23 mouse cellular contexts compared by ENCODE assay signal in the genomic region with DNA sequence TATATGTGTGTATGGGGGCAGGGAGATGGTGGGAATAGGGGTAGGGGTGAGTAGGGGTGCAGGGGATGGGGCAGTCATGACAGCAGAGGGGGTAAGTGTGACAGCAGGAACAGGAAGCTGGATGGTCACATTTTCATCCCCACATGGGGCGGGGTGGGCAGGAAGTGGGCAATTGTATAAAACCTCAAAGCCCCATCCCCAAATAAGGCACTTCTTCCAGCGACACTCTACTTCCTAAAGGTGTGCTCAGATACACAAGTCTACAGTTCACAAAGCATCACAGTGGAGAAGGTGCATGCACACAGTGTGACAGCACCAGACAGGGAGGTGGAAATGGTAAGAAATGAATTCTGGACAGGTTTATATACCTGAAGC. TPM values are rescaled to one million over a fixed set of nuclear protein-coding genes. Genes with fewer than 3 reads are reported as not detected.
DNase-seq lines count a peak whose midpoint lies in the region; ATAC-seq and TF ChIP-seq lines count a peak whose summit lies in the region.
"Had no signal": no experiment of that assay in that cellular context is flagged by ENCODE, and none has a peak within 500 bp of the region (broad histone marks: within the 10 kb centered on the region; RNA-seq: fewer than 3 reads in every experiment).

No protein-coding gene starts in this region.

- H3K4me3 ChIP-seq in layer of hippocampus, adult 2 months, result no peak overlapping the region
- H3K4me3 ChIP-seq in hindbrain, embryonic 16.5 days (ENCODE audit: low read length), result no peak overlapping the region
- H3K4me3 ChIP-seq: forebrain, embryonic 12.5 days; heart, adult 2 months; heart, embryonic 15.5 days; hindbrain, embryonic 13.5 days had no signal

- no peak overlapping the region for H3K4me2 ChIP-seq in hindbrain, embryonic 16.5 days (ENCODE audit: low read length)
- H3K4me2 ChIP-seq: heart, embryonic 15.5 days had no signal

- no peaks in the 10 kb centered on the region for H3K36me3 ChIP-seq in hindbrain, embryonic 16.5 days (ENCODE audit: control insufficient read depth, insufficient read depth, low read length)
- H3K36me3 ChIP-seq: forebrain, embryonic 12.5 days; heart, embryonic 15.5 days; hindbrain, embryonic 13.5 days had no signal

- 98% methylated on average over 2 of the region's 2 CpGs for WGBS in hindbrain, embryonic 16.5 days

- no peaks in the 10 kb centered on the region for H3K9me3 ChIP-seq in hindbrain, embryonic 16.5 days (ENCODE audit: control insufficient read depth, low read length)
- H3K9me3 ChIP-seq: forebrain, embryonic 12.5 days; heart, embryonic 15.5 days; hindbrain, embryonic 13.5 days had no signal

- peak; percentile 61 for ATAC-seq in activated CD4-positive, CD25-positive, alpha-beta regulatory T cell, adult 4 months
- ATAC-seq in hindbrain, embryonic 16.5 days, result no peak
- ATAC-seq: forebrain, embryonic 16.5 days had no signal

- peak overlapping the region; percentile 78 for H3K27ac ChIP-seq in layer of hippocampus, adult 2 months
- H3K27ac ChIP-seq in hindbrain, embryonic 16.5 days (ENCODE audit: low read depth, low read length), result no peak overlapping the region
- H3K27ac ChIP-seq: forebrain, embryonic 12.5 days; heart, adult 2 months; heart, embryonic 15.5 days; hindbrain, embryonic 13.5 days had no signal

- no peak for TF ChIP-seq CTCF in layer of hippocampus, adult 2 months (conservative IDR thresholded peaks at IDR 0.05)

- H3K27me3 ChIP-seq in hindbrain, embryonic 16.5 days (replicated peaks; ENCODE audit: control insufficient read depth, insufficient read depth, low read length), result no peaks in the 10 kb centered on the region

- no peak overlapping the region for H3K9ac ChIP-seq in hindbrain, embryonic 16.5 days (ENCODE audit: low read depth, low read length)
- H3K9ac ChIP-seq: forebrain, embryonic 12.5 days; heart, embryonic 15.5 days had no signal

- no peaks in the 10 kb centered on the region for H3K4me1 ChIP-seq in hindbrain, embryonic 16.5 days (ENCODE audit: control insufficient read depth, insufficient read depth, low read depth, low read length)
- H3K4me1 ChIP-seq: heart, embryonic 15.5 days had no signal

- no peak for DNase-seq in layer of hippocampus, adult 2 months (ENCODE audit: low spot score in 2 of 2)
- DNase-seq in layer of hippocampus, adult 11-12 months (ENCODE audit: low spot score), result no peak
- DNase-seq in CD4-positive, CD25-positive, alpha-beta regulatory T cell, adult 2 months (ENCODE audit: low read depth, low spot score), result peak; percentile 32
- no peak for DNase-seq in embryo, embryonic 9.5 days (ENCODE audit: extremely low spot score)
- DNase-seq: adrenal gland, adult 2 months; adrenal gland, postnatal 25 days; cerebellum, adult 18-20 months; cerebellum, adult 9-11 months; cerebellum, postnatal 36 days; gastrocnemius, postnatal 14 days; heart, adult 2 months; heart, postnatal 14 days had no signal

RNA-seq across cellular contexts. Expression of a gene that starts 11.3 kb away (rescaled TPM):
- not detected for total RNA-seq in layer of hippocampus, adult 2 months (2021)
- not detected for polyA plus RNA-seq in activated CD4-positive, CD25-positive, alpha-beta regulatory T cell, adult 4 months (2017; shearing (Covaris generic))
- polyA plus RNA-seq in hindbrain, embryonic 16.5 days (2015; fragmentation: Nextera tagmentation; extraction: Ambion mirVana), result 2.9 TPM in 2 replicates
- total RNA-seq: adrenal gland, adult 2 months; adrenal gland, postnatal 25 days; gastrocnemius, adult 18-20 months; gastrocnemius, postnatal 14 days; MEL had no signal

RNA-seq across cellular contexts. Expression of a gene that starts 22.4 kb away (rescaled TPM):
- total RNA-seq in layer of hippocampus, adult 2 months (2021), result not detected
- polyA plus RNA-seq in activated CD4-positive, CD25-positive, alpha-beta regulatory T cell, adult 4 months (2017; shearing (Covaris generic)), result not detected
- polyA plus RNA-seq in hindbrain, embryonic 16.5 days (2015; fragmentation: Nextera tagmentation; extraction: Ambion mirVana), result not detected in 2 replicates
- total RNA-seq: adrenal gland, adult 2 months; adrenal gland, postnatal 25 days; gastrocnemius, adult 18-20 months; gastrocnemius, postnatal 14 days; heart, adult 2 months; heart, postnatal 14 days; hematopoietic stem cell, adult 5-6 weeks; MEL had no signal
- polyA plus RNA-seq: adrenal gland, adult 2 months; embryonic facial prominence, embryonic 11.5 days; forebrain, embryonic 12.5 days; forebrain, embryonic 16.5 days; heart, adult 2 months; heart, embryonic 11.5 days; heart, embryonic 15.5 days; hindbrain, embryonic 13.5 days had no signal

RNA-seq across cellular contexts. Expression of a gene that starts 34.4 kb away (rescaled TPM):
- total RNA-seq in layer of hippocampus, adult 2 months (2021), result not detected
- not detected for polyA plus RNA-seq in activated CD4-positive, CD25-positive, alpha-beta regulatory T cell, adult 4 months (2017; shearing (Covaris generic))
- 0.20 TPM in 2 replicates for polyA plus RNA-seq in hindbrain, embryonic 16.5 days (2015; fragmentation: Nextera tagmentation; extraction: Ambion mirVana)
- total RNA-seq: gastrocnemius, adult 18-20 months; gastrocnemius, postnatal 14 days; hematopoietic stem cell, adult 5-6 weeks; MEL had no signal
- polyA plus RNA-seq: embryonic facial prominence, embryonic 11.5 days; forebrain, embryonic 12.5 days; forebrain, embryonic 16.5 days; heart, embryonic 11.5 days; hindbrain, embryonic 13.5 days had no signal

RNA-seq across cellular contexts. Expression of a gene that starts 42.5 kb away (rescaled TPM):
- not detected for total RNA-seq in layer of hippocampus, adult 2 months (2021)
- not detected for polyA plus RNA-seq in activated CD4-positive, CD25-positive, alpha-beta regulatory T cell, adult 4 months (2017; shearing (Covaris generic))
- not detected in 2 replicates for polyA plus RNA-seq in hindbrain, embryonic 16.5 days (2015; fragmentation: Nextera tagmentation; extraction: Ambion mirVana)
- total RNA-seq: adrenal gland, adult 2 months; adrenal gland, postnatal 25 days; gastrocnemius, adult 18-20 months; gastrocnemius, postnatal 14 days; heart, adult 2 months; heart, postnatal 14 days; hematopoietic stem cell, adult 5-6 weeks; MEL had no signal
- polyA plus RNA-seq: adrenal gland, adult 2 months; embryonic facial prominence, embryonic 11.5 days; forebrain, embryonic 12.5 days; forebrain, embryonic 16.5 days; heart, embryonic 11.5 days; heart, embryonic 15.5 days; hindbrain, embryonic 13.5 days had no signal

RNA-seq across cellular contexts. Expression of a gene that starts 53.6 kb away (rescaled TPM):
- total RNA-seq in layer of hippocampus, adult 2 months (2021), result 10 to 100 TPM; 79.3 to 84.1 TPM
- 10 to 100 TPM; 19.6 to 47.7 TPM for polyA plus RNA-seq in activated CD4-positive, CD25-positive, alpha-beta regulatory T cell, adult 4 months (2017; shearing (Covaris generic))
- polyA plus RNA-seq in hindbrain, embryonic 16.5 days (2015; fragmentation: Nextera tagmentation; extraction: Ambion mirVana), result 97.7 and 101 TPM in 2 replicates
